Mouse (Mus musculus) forebrain, postnatal 0 days (tissue): Measurements from ENCODE around the gene Kif13a. TPM values are rescaled to one million over a fixed set of nuclear protein-coding genes. Genes with fewer than 3 reads are reported as not detected.

Source experiments
- ATAC-seq: fragments of 200-750 bp; cut with Nextera tagmentation; 2 replicates; pipeline ENCODE4 v1.8.0; 2017; ENCODE audit warnings: mild to moderate bottlenecking, moderate library complexity
- DNase-seq: peaks from one replicate; pipeline ENCODE4 v3.0.0-alpha.2; 2015
- H3K27ac ChIP-seq: fragments of 300-500 bp; sonication (generic); 2 replicates; pipeline ENCODE4 v1.5.1; 2014; ENCODE audit warnings: low read depth, mild to moderate bottlenecking, antibody characterized with exemption, low read length, moderate library complexity, mixed read lengths
- H3K27me3 ChIP-seq: fragments of 300-500 bp; sonication (generic); 2 replicates; pipeline ENCODE4 v1.6.1; 2014; ENCODE audit warnings: mild to moderate bottlenecking, low read length, mixed read lengths; ENCODE audit not compliant: insufficient read depth
- H3K36me3 ChIP-seq: fragments of 300-500 bp; sonication (generic); 2 replicates; pipeline ENCODE4 v1.6.1; 2014; ENCODE audit warnings: mild to moderate bottlenecking, moderate library complexity; ENCODE audit not compliant: insufficient read depth
- H3K4me1 ChIP-seq: fragments of 300-500 bp; sonication (generic); 2 replicates; pipeline ENCODE4 v1.6.1; 2014; ENCODE audit warnings: antibody characterized with exemption; ENCODE audit not compliant: insufficient read depth
- H3K4me2 ChIP-seq: fragments of 300-500 bp; sonication (generic); 2 replicates; pipeline ENCODE4 v1.6.1; 2014; ENCODE audit warnings: low read depth, mild to moderate bottlenecking, moderate library complexity
- H3K4me3 ChIP-seq: fragments of 300-500 bp; sonication (generic); 2 replicates; pipeline ENCODE4 v1.5.1; 2014; ENCODE audit warnings: low read depth, low read length, mixed read lengths
- H3K9ac ChIP-seq: fragments of 300-500 bp; sonication (generic); 2 replicates; pipeline ENCODE4 v1.6.1; 2014; ENCODE audit warnings: mild to moderate bottlenecking
- H3K9me3 ChIP-seq: fragments of 300-500 bp; sonication (generic); 2 replicates; pipeline ENCODE4 v1.6.1; 2016; ENCODE audit warnings: low read length
- CTCF ChIP-seq: sonication (generic); IDR thresholded peaks from 2 replicates; pipeline ENCODE4 v1.5.1; 2016; ENCODE audit warnings: antibody characterized with exemption, control low read depth, low read depth
- WGBS: fragments of 180-500 bp; shearing (Covaris S2); extraction: QIAGEN DNeasy Blood & Tissue Kit; methylation state at CpG from one replicate; pipeline ENCODE4 v1.1.7; 2014; 5-methylcytosine and 5-hydroxymethylcytosine counted together
- polyA plus RNA-seq: library from polyadenylated mRNA; unstranded; fragments of >200 nt; fragmentation: Nextera tagmentation; extraction: Ambion mirVana; gene quantifications from 2 replicates; pipeline ENCODE4 v1.2.1, GENCODE M21; 2015
- total RNA-seq: library from RNA; depleted of rRNA; stranded (reverse); fragments of >200 nt; gene quantifications from 2 replicates; pipeline ENCODE4 v1.2.3, GENCODE M21; 2014

The Kif13a gene
- total and polyA plus RNA-seq, 2 experiments from 2014 or later: 9.2 to 19.7 TPM

GRCm38 (mm10) chr13:46909946-46910345 lies 19.7 kb downstream of the Kif13a start:
- H3K9ac ChIP-seq: no peak overlapping the region
- 81% methylated on average over 3 of the region's 3 CpGs for WGBS
- no peaks in the 10 kb centered on the region for H3K36me3 ChIP-seq
- no peak overlapping the region for H3K4me2 ChIP-seq
- ATAC-seq (no peak), DNase-seq (no peak)
- H3K4me1 ChIP-seq: 0 out of 2 replicates have a peak, but pooled peaks cover 6% of the 10 kb centered on the region
- no peak for TF ChIP-seq CTCF
- no peaks in the 10 kb centered on the region for H3K9me3 ChIP-seq
- no peaks in the 10 kb centered on the region for H3K27me3 ChIP-seq
- H3K4me3 ChIP-seq: no peak overlapping the region
- H3K27ac ChIP-seq: no peak overlapping the region

GRCm38 (mm10) chr13:46909005-46909565 lies 20.6 kb downstream of the Kif13a start:
- Histone ChIP-seq H3K27me3 (no peaks in the 10 kb centered on the region), H3K4me3 (no peak overlapping the region), H3K27ac (no peak overlapping the region), H3K4me1 (0 out of 2 replicates have a peak, but pooled peaks cover 6% of the 10 kb centered on the region), H3K36me3 (no peaks in the 10 kb centered on the region), H3K9ac (no peak overlapping the region), H3K9me3 (no peaks in the 10 kb centered on the region), H3K4me2 (no peak overlapping the region)
- WGBS: 80% methylated on average over 12 of the region's 12 CpGs
- DNase-seq (no peak), ATAC-seq (no peak)
- TF ChIP-seq CTCF: no peak

GRCm38 (mm10) chr13:46908387-46908786 lies 21.3 kb downstream of the Kif13a start:
- ATAC-seq (no peak), DNase-seq (no peak)
- Histone ChIP-seq H3K4me1 (0 out of 2 replicates have a peak, but pooled peaks cover 6% of the 10 kb centered on the region), H3K36me3 (no peaks in the 10 kb centered on the region), H3K4me2 (no peak overlapping the region), H3K27me3 (no peaks in the 10 kb centered on the region), H3K9me3 (no peaks in the 10 kb centered on the region), H3K9ac (no peak overlapping the region), H3K4me3 (no peak overlapping the region), H3K27ac (no peak overlapping the region)
- 73% methylated on average over 2 of the region's 2 CpGs for WGBS
- TF ChIP-seq CTCF: no peak

GRCm38 (mm10) chr13:46907861-46908260 lies 21.8 kb downstream of the Kif13a start:
- WGBS: 12% methylated on average over 10 of the region's 10 CpGs
- Histone ChIP-seq H3K9me3 (no peaks in the 10 kb centered on the region), H3K27ac (no peak overlapping the region), H3K4me2 (no peak overlapping the region), H3K4me3 (no peak overlapping the region), H3K4me1 (0 out of 2 replicates have a peak, but pooled peaks cover 6% of the 10 kb centered on the region), H3K9ac (no peak overlapping the region), H3K27me3 (no peaks in the 10 kb centered on the region), H3K36me3 (no peaks in the 10 kb centered on the region)
- TF ChIP-seq CTCF: no peak
- peak; percentile 39 for DNase-seq
- no peak for ATAC-seq

GRCm38 (mm10) chr13:46907115-46907514 lies 22.6 kb downstream of the Kif13a start:
- Histone ChIP-seq H3K36me3 (no peaks in the 10 kb centered on the region), H3K27me3 (no peaks in the 10 kb centered on the region), H3K9ac (no peak overlapping the region), H3K27ac (no peak overlapping the region), H3K4me2 (no peak overlapping the region), H3K9me3 (no peaks in the 10 kb centered on the region), H3K4me1 (0 out of 2 replicates have a peak, but pooled peaks cover 6% of the 10 kb centered on the region), H3K4me3 (no peak overlapping the region)
- DNase-seq: peak; percentile 47
- WGBS: 73% methylated on average over 4 of the region's 4 CpGs
- no peak for TF ChIP-seq CTCF
- peak; percentile 66 for ATAC-seq

GRCm38 (mm10) chr13:46905971-46906370 lies 23.7 kb downstream of the Kif13a start:
- Histone ChIP-seq H3K27me3 (no peaks in the 10 kb centered on the region), H3K36me3 (no peaks in the 10 kb centered on the region), H3K9me3 (no peaks in the 10 kb centered on the region), H3K9ac (no peak overlapping the region), H3K4me2 (no peak overlapping the region), H3K4me1 (0 out of 2 replicates have a peak, but pooled peaks cover 6% of the 10 kb centered on the region), H3K4me3 (no peak overlapping the region), H3K27ac (no peak overlapping the region)
- 80% methylated on average over 5 of the region's 5 CpGs for WGBS
- no peak for TF ChIP-seq CTCF
- DNase-seq (no peak), ATAC-seq (no peak)

- ATAC-seq: no peak
- H3K4me2 ChIP-seq: no peak overlapping the region
- WGBS: 88% methylated on average over 14 of the region's 14 CpGs
- no peaks in the 10 kb centered on the region for H3K27me3 ChIP-seq
- H3K9me3 ChIP-seq: no peaks in the 10 kb centered on the region
- H3K4me1 ChIP-seq: 0 out of 2 replicates have a peak, but pooled peaks cover 6% of the 10 kb centered on the region
- H3K36me3 ChIP-seq: no peaks in the 10 kb centered on the region
- no peak overlapping the region for H3K4me3 ChIP-seq
- no peak overlapping the region for H3K27ac ChIP-seq
- DNase-seq: no peak
- H3K9ac ChIP-seq: no peak overlapping the region
- no peak for TF ChIP-seq CTCF
Measured at GRCm38 (mm10) chr13:46904982-46905621, 24.6 kb downstream of the Kif13a start.
